13 mouse cellular contexts compared by ENCODE assay signal in genomic region chr13:34292042-34292441, GRCm38 (mm10). TPM values are rescaled to one million over a fixed set of nuclear protein-coding genes. Genes with fewer than 3 reads are reported as not detected.
A peak's percentile ranks its signal among the peaks of the same experiment; 100 is the strongest.
DNase-seq lines count a peak whose midpoint lies in the region; ATAC-seq and TF ChIP-seq lines count a peak whose summit lies in the region.
"Had no signal": no experiment of that assay in that cellular context is flagged by ENCODE, and none has a peak within 500 bp of the region (broad histone marks: within the 10 kb centered on the region; RNA-seq: fewer than 3 reads in every experiment).

No protein-coding gene starts in this region.

- 72% methylated on average over 2 of the region's 2 CpGs for WGBS in liver, embryonic 13.5 days (ENCODE audit: insufficient replicate concordance)
- 80% methylated on average over 2 of the region's 2 CpGs for WGBS in hindbrain, embryonic 14.5 days

- DNase-seq in heart, adult 11 months = peak; percentile 48
- DNase-seq in heart, postnatal 25 days (ENCODE audit: low spot score) = no peak
- DNase-seq in kidney, adult 9 months = peak; percentile 91
- no peak for DNase-seq in liver, embryonic 13.5 days
- DNase-seq in lung, postnatal 36 days = peak; percentile 70
- no peak for DNase-seq in left cerebral cortex, adult 2 months (ENCODE audit: extremely low spot score in 1 of 2, low spot score in 2 of 2)
- DNase-seq in hindbrain, embryonic 14.5 days (ENCODE audit: low spot score) = no peak
- DNase-seq in cerebellum, postnatal 25 days = no peak
- DNase-seq: cerebellum, adult 9-11 months; right cerebral cortex, postnatal 4 days had no signal

- H3K27ac ChIP-seq in liver, embryonic 13.5 days = no peak overlapping the region
- H3K27ac ChIP-seq in left cerebral cortex, adult 2 months = no peak overlapping the region
- H3K27ac ChIP-seq in hindbrain, embryonic 14.5 days = no peak overlapping the region
- H3K27ac ChIP-seq: intestine, embryonic 15.5 days; midbrain, embryonic 12.5 days had no signal

- H3K9ac ChIP-seq in liver, embryonic 13.5 days = no peak overlapping the region
- H3K9ac ChIP-seq in hindbrain, embryonic 14.5 days = no peak overlapping the region
- H3K9ac ChIP-seq: intestine, embryonic 15.5 days; midbrain, embryonic 12.5 days had no signal

- H3K4me1 ChIP-seq in liver, embryonic 13.5 days (replicated peaks) = peaks cover 56% of the 10 kb centered on the region
- H3K4me1 ChIP-seq in hindbrain, embryonic 14.5 days (replicated peaks; ENCODE audit: control insufficient read depth, insufficient read depth, low read length) = 0 out of 2 replicates have a peak, but pooled peaks cover 3% of the 10 kb centered on the region
- H3K4me1 ChIP-seq: intestine, embryonic 15.5 days had no signal

- no peak overlapping the region for H3K4me3 ChIP-seq in liver, embryonic 13.5 days (replicated peaks)
- no peak overlapping the region for H3K4me3 ChIP-seq in left cerebral cortex, adult 2 months
- H3K4me3 ChIP-seq in hindbrain, embryonic 14.5 days (replicated peaks; ENCODE audit: low read length) = no peak overlapping the region
- H3K4me3 ChIP-seq: intestine, embryonic 15.5 days; midbrain, embryonic 12.5 days had no signal

- no peak for TF ChIP-seq CTCF in left cerebral cortex, adult 2 months (IDR thresholded peaks at IDR 0.05)

- no peaks in the 10 kb centered on the region for H3K27me3 ChIP-seq in liver, embryonic 13.5 days
- no peaks in the 10 kb centered on the region for H3K27me3 ChIP-seq in hindbrain, embryonic 14.5 days (ENCODE audit: control insufficient read depth, insufficient read depth, low read length)
- H3K27me3 ChIP-seq: intestine, embryonic 15.5 days; midbrain, embryonic 12.5 days had no signal

- peak; percentile 58 for ATAC-seq in liver, embryonic 13.5 days (ENCODE audit: low read depth)
- no peak for ATAC-seq in hindbrain, embryonic 14.5 days (ENCODE audit: low FRiP score)
- ATAC-seq: intestine, embryonic 15.5 days had no signal

- peaks cover 76% of the 10 kb centered on the region for H3K36me3 ChIP-seq in liver, embryonic 13.5 days
- peaks cover 13% of the 10 kb centered on the region; the same call in 1 of the 2 replicates for H3K36me3 ChIP-seq in hindbrain, embryonic 14.5 days (replicated peaks; ENCODE audit: control insufficient read depth, insufficient read depth)
- H3K36me3 ChIP-seq: intestine, embryonic 15.5 days had no signal

- H3K9me3 ChIP-seq in liver, embryonic 13.5 days (replicated peaks) = no peaks in the 10 kb centered on the region
- H3K9me3 ChIP-seq in hindbrain, embryonic 14.5 days (ENCODE audit: control insufficient read depth, low read length) = no peaks in the 10 kb centered on the region
- H3K9me3 ChIP-seq: intestine, embryonic 15.5 days; midbrain, embryonic 12.5 days had no signal

- H3K4me2 ChIP-seq in liver, embryonic 13.5 days = no peak overlapping the region
- H3K4me2 ChIP-seq in hindbrain, embryonic 14.5 days (replicated peaks) = no peak overlapping the region
- H3K4me2 ChIP-seq: heart, embryonic 11.5 days; intestine, embryonic 15.5 days; midbrain, embryonic 12.5 days had no signal

- intact Hi-C loops in heart, postnatal 25 days (cut with DNase I) = no loop called here
- intact Hi-C loops in left cerebral cortex, adult 2 months (cut with DNase I) = no loop called here

RNA-seq across cellular contexts. Expression of gene Slc22a23, which starts 52.9 kb away (rescaled TPM):
- total RNA-seq in heart, postnatal 25 days (2021) = 10 to 100 TPM in 1 of 2 experiments, 1 to 10 TPM in 1; 8.6 to 10.7 TPM
- polyA plus RNA-seq in liver, embryonic 13.5 days (2015; fragmentation: Nextera tagmentation; extraction: Ambion mirVana) = 6.2 and 7.7 TPM in 2 replicates
- 10 to 100 TPM; 52.4 to 55.5 TPM for total RNA-seq in left cerebral cortex, adult 2 months (2021)
- polyA plus RNA-seq in hindbrain, embryonic 14.5 days (2014; fragmentation: Nextera tagmentation; extraction: Ambion mirVana) = 27.0 and 28.5 TPM in 2 replicates

Comparison
In these comparisons a context has a peak if more than half of its experiments do, and no peak if none do; other contexts are left out.
1. DNase-seq: peak in heart, adult 11 months (single experiment), kidney, adult 9 months (single experiment) and lung, postnatal 36 days (single experiment); none in heart, postnatal 25 days (single experiment), liver, embryonic 13.5 days (single experiment), left cerebral cortex, adult 2 months (0 of 2), hindbrain, embryonic 14.5 days (single experiment) and cerebellum, postnatal 25 days (0 of 2).
2. RNA of gene Slc22a23, which starts 52.9 kb away (total RNA-seq): 52.4 to 55.5 TPM in left cerebral cortex, adult 2 months; 8.6 to 10.7 TPM in heart, postnatal 25 days; every median in the first group is over 4 times any median in the second.